Mouse (Mus musculus) monocyte, adult 2 months (primary cell): Measurements from ENCODE around the gene Cactin.

Source experiments
- DNase-seq, 2 experiments: peaks; one replicate each; pipeline ENCODE4 v3.0.0; 2022; ENCODE audit warnings: low spot score in 2 of 2, low read depth in 1 of 2

Cactin gene

DNA sequence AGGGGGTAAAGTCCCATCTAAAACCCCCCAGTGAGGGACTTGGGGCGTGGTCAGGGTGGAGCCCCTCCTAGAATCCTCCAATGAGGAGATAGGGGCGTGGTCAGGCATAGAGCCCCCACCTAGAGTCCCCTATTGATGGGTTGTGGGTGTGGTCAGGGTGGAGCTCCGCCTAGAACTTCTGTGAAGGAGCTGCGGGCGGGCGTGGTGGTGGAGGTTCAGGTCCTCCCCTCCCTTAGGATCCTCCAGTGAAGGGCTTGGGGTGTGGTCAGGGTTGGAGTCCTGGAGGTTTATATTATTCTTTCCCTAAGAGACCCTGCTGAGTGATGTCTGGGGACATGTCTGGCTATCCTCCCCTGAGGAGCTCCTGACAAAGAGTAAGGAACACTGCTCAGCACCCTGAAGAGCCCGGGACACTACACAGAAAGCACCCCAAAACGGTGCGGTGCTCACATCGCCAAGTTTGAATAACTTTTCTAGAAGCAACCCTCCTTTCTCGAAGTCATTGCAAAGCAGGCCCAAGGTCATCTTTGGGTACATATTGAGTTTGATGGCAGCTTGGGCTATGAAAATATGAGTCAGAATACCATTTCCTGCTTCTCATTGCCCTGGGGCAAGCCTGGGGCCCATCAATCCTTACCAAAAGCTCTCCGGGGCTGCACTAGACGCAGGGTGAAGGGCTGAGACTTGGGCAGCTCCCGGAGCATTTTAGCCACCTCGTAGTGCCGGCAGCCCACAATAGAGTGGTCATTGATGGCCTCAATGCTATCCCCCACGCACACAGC is 19.8 kb downstream of the Cactin start:
- no peak for DNase-seq

GRCm38 (mm10) chr10:81341333-81341949 is 20.5 kb downstream of the Cactin start:
- peak in 1 of 2 experiments; percentile 58 for DNase-seq

GRCm38 (mm10) chr10:81342686-81343505 is 22.0 kb downstream of the Cactin start, which contains the start of gene Gipc3:
Gene Gipc3 (minus strand): TSS chr10:81343266.
- DNase-seq, result no peak

DNA sequence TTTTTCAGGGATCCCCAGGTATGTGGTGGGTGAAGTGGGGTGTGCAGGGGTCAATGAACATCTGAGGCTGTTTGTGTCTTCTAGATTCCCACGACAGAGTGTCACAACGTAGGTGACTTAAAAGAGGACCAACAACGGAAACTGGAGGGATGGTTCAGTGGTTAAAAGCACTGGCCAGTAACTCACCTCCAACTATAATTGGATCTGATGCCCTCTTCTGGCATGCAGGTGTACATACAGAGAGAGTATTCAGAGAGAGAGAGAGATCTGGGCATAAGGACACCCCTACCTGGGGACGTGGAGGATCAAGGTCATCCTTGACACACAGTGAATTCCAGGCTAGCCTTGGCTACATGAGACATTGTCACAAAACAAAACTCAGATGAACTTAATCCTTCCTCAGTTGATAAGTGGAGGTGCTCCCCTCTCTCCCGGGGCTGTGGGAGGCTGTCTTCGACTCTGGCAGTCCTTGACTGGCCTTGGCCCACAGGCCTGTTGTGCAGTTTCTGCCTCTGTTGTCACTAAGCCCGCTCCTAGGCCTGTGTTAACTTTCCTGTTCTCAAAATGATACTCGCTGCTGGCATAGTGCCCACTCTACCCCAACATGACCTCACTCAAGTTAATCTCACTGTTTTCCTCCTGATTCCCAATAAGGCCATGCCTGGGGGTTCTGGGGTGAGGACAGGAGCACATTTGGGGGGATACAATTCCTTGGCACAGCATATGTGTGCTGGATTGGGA is 23.7 kb downstream of the Cactin start:
- DNase-seq, result no peak

GRCm38 (mm10) chr10:81345162-81345534 is 24.2 kb downstream of the Cactin start:
- no peak for DNase-seq

- DNase-seq, result no peak
Observed at GRCm38 (mm10) chr10:81346453-81347067, 25.7 kb downstream of the Cactin start.

DNA sequence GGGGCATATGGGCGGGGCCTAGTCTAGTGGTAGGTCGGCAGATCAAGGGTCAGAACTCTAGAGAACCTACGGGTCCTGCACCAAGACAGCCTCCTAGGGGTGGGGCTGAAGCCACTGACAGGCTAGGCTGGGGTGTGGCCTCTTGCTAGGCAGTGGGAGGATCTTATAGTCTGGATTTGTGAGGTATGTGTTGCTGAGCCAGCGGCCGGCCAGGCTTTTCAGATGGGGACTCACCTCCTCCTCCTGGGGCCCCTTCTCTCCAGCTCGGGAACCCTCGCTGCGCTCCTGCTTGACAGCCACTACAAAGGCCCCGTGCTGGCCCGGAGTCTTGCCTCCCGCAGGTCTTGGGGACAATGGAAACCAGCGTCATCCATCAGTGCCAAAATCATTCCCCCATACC is 28.2 kb downstream of the Cactin start:
- DNase-seq, result no peak

- no peak for DNase-seq
Observed at GRCm38 (mm10) chr10:81349961-81350350, 29.1 kb downstream of the Cactin start.

DNA sequence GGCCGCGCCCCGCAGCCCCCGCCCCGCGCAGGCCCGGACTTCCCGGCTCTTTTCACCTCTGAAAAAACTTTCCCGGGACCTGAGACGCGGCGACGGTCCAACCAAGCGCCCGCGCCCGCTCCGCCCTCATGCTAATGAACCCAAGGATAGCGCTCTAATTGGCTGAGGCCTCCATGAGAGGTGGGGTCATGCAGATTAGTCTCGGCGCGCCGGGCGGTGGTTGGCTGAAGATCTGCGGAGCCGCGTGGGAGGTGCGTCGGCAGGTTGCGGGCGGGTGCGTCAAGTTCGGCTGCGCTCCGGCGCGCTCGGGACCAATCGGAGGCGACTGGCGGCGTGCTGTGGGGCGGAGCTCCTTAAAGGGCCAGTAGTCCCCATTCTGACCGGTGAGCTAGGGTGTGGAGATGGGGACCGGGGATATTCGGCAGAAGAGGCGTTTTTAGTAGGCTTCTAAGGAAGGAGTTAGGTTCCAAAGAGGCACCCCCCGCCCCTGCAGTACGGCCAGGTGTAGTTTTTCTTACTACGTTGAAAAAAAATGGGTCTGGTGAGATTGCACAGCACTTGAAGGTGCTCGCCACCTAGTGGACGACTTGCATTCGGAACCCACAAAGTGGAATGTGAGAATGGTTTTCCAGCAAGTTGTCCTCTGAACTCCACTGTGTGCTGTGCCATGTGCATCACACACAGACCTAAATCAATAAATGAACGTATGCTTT is 29.6 kb downstream of the Cactin start, which contains the start of gene Hmg20b:
Hmg20b (minus strand) TSS at position 130 of the 713 bp plus-strand sequence.
- peak; percentile 97 to 98 for DNase-seq

DNA sequence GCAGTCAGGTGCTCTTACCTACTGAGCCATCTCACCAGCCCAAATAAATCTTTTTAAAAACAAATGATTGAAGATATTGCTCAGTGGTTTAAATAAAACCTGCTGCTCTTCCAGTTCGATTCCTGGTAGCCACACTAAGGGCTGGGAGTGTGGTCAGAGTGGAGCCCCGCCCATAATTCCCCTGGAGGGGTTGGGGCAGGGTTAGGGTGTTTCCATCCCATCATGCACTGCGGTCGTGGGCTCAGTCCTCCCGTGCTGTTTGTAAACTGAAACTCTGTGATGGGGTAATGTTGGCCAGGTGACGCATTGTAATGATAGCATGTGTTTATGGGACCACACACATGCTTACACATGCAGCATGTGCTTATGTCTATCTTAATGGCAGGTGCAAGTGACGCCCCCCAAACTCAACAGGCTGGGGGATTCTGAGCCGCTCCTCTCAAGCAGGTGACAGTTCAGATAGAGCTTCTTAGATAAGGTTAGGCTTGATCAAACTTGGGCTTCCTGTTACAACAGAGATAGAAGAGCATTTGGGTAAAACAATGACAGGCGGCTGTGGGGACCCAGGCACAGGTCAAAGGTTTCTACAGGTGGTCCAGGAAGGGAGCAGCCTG is 30.9 kb downstream of the Cactin start:
- DNase-seq, result no peak

DNA sequence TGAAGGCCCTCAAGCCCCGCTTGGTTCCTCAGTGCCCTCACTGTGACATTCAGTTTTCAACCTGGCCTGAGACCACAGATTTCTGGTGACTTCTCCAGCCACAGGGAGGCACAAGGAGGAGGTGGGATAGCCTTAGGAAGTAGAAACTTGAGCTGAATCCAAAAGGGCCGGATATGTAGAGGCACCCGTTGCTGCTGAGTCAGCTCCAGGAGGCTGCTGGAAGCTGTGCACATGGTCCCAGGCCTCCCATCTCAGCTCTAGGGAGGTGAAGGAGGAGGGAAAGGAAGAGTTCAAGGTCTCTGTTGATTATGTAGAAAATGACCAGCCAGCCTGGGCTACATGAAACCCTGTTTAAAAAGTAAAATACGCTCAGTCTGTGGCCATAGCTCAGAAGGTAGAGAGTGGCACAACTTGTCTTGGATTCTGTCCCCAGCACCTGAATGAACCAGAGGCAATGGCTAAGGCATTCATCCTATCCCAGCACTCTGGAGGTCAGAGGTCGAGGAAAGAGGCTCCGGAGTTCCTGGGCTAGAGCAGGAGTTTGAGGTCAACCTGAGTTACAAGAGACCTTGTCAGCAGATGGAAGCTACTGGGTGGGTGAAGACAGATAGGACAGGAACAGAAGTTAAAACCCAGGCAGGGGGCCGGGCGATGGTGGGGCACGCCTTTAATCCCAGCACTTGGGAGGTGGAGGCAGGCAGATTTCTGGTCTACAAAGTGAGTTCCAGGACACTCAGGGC is 34.0 kb downstream of the Cactin start:
- no peak for DNase-seq

- no peak for DNase-seq
Observed at GRCm38 (mm10) chr10:81355533-81355932, 34.6 kb downstream of the Cactin start.

DNA sequence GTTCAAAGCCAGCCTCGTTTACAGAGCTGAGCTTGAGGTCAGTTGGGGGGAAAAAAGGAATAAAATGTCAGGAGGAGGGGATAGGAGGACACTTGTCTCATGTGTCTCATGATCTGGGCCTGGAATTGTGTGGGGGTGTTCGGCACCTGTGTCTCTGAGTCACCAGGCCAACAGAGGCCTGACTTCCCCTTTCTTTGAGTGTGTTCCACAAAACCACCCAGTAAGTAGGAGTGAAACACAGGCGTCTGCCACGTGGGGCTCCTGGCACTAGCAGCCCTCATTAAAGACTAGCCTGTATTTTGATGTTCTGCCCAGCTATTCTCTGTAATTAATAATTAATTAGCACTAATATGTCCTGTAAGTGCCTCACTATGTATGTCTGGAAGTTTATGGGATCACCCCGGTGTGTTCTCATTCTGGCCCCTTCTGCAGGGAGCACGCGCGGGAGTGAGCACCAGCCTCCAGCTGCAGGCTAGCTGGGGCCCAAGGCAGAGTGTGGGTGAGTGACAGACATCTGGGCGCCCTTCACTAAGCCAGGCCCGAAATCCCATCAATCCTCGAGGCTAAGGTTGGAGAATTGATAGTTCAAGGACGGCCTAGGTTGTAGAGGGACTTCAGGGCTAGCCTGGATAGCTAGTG is 35.6 kb downstream of the Cactin start:
- peak; percentile 47 to 60 for DNase-seq

GRCm38 (mm10) chr10:81356991-81357844 is 36.3 kb downstream of the Cactin start, which contains the start of gene Mfsd12:
Gene Mfsd12 (plus strand): TSS chr10:81357491.
- peak; percentile 64 to 72 for DNase-seq

GRCm38 (mm10) chr10:81358209-81358608 is 37.3 kb downstream of the Cactin start:
- DNase-seq, result no peak

GRCm38 (mm10) chr10:81358841-81359240 is 37.9 kb downstream of the Cactin start:
- peak in 1 of 2 experiments; percentile 48 for DNase-seq

DNA sequence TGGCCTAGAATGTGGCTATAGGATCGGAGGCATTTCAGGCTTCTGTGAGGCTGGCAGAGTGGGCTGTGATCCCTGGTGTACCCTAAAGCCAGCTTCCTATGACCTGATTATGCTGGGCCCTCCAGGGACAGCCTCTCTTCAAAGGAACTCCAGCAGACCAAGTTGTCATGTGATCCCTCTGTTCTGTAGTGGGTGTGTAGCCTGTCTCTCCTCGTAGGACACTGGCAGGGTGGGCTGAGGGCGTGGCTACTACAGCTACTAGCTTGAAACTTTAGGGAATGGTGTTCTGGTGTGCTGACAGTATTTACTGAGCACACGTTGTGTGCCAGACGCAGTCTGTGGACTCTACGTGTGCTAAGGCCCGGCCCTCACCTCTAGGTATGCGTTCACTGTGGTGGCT is 39.8 kb downstream of the Cactin start:
- DNase-seq, result no peak
